Mouse (Mus musculus): Measurements from ENCODE around the gene Prlh.
A peak's percentile ranks its signal among the peaks of the same experiment; 100 is the strongest.

Prlh gene

GRCm38 (mm10) chr1:90952808-90953207, at the start of gene Prlh:
TSS of gene Prlh (plus strand) at chr1:90953108.
- DNase-seq (ENCODE audit: low spot score) = no peak

- no peak for DNase-seq (ENCODE audit: low spot score)
Measured at GRCm38 (mm10) chr1:90903211-90903945, 49.5 kb upstream of the Prlh start.

DNA sequence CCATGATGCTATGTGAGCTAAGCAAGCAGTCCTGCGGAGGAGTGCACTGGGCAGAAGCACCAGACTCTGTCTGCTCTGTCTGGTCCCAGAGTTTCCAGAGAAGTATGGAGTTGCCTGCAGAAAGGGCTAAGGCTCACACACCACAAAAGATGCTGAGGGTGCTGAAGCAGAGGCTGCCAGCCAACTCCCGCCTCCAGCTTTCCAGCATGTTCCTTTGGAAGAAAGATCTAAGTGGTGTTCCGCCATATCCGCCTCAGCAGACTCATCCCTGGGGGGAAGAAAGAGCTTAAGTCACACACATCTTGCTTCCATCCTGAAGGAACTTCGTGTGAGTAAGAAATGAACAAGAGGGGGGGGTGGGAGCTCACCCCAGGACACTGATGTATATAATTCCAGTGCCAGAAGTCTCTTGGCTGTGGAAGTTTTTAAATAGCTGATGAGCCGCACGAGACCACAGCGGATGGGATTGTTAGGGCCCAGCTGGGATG, 48.9 kb upstream of the Prlh start:
- peak; percentile 43 for DNase-seq (ENCODE audit: low spot score)

DNA sequence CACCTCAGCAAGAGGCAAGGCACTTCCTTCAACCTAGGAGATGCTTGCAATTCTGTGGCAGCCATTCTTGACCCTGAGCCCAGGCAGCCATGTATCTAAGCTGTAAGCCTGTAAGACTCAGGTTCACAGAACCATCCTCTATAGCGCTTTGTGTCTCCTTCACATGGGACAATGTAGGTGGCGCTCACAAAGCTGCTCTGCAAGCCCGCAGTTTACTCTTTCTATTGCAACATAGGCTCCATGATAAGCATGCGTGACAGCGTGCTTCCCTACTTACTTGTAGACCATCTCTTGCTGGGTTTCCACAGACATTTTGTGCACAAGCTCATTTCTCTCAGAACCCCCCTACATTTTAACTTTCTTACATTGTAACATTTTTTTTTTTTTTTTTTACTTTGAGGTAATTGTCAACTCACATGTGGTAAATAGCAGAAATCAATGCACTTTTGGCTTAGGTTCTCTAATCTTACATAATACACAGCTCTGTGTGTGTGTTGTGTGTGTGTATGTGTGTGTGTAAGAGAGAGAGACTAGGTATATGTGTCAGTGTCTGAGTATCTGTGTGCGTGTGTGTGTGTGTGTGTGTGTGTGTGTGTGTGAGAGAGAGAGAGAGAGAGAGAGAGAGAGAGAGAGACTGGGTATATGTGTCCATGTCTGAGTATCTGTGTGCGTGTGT, 48.0 kb upstream of the Prlh start:
- DNase-seq (ENCODE audit: low spot score) = no peak

- DNase-seq (ENCODE audit: low spot score) = peak; percentile 80
Measured at GRCm38 (mm10) chr1:90906357-90906756, 46.6 kb upstream of the Prlh start.

GRCm38 (mm10) chr1:90909161-90909560, 43.7 kb upstream of the Prlh start:
- DNase-seq (ENCODE audit: low spot score) = peak; percentile 70

- DNase-seq (ENCODE audit: low spot score) = peak; percentile 51
Measured at GRCm38 (mm10) chr1:90909631-90910152, 43.2 kb upstream of the Prlh start.

DNA sequence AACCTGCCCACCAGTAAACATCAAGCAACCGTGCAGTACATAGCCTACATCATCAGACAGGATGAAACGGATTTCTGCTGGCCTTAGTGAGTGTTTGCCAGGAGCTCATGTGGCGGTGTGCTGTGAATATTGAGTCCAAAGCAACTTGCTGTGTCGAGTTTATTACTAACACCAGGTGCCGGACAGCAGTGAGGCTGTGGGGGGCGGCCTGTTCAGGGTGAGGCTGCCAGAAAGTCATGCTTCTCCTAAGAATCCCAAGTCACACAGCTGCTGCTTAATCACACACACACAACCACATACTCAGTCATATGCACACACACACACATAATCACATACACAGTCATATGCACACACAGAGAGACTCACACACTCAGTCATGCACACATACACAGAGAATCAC, 39.7 kb upstream of the Prlh start:
- DNase-seq (ENCODE audit: low spot score) = no peak

GRCm38 (mm10) chr1:90914948-90915569, 37.8 kb upstream of the Prlh start, which contains the start of gene Mlph:
TSS of gene Mlph (plus strand) at chr1:90915085.
- peak; percentile 86 for DNase-seq (ENCODE audit: low spot score)

DNA sequence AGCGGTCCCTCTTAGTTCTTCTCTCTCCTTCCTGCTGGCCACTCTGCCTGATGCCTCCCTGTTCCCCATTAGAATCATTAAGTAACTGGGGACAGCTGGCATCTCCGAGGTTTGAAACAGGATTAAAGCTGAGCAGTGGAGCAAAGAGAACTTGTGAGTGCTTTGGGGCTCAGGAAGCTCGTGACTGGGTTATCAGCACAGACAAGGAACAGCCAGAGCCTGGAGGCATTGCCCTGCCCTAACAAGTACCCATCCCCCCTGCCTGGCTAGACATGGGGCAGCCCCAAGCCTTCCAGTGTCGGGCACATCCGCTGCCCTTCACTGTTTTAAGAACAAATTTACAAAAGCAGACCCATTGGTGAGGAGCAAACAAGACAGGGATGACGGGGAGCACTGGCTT, 35.4 kb upstream of the Prlh start:
- no peak for DNase-seq (ENCODE audit: low spot score)

DNA sequence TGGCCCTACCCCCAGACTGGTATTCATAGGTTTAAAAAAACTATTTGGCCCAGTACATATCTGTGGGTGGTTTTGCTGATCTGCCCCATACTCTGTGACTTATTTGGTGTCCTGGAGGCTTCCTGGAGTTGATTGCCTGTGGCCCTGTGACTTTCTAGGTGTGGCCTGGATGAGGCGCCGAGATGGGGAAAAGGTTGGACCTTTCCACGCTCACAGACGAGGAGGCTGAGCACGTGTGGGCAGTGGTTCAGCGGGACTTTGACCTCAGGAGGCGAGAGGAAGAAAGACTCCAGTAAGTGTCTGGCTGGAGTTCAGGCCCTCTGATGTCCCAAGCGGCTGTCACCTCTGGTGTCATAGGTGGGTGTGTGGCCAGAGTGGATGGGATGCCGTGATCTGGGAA, 31.2 kb upstream of the Prlh start:
- no peak for DNase-seq (ENCODE audit: low spot score)

GRCm38 (mm10) chr1:90926030-90926429, 26.9 kb upstream of the Prlh start:
- peak; percentile 35 for DNase-seq (ENCODE audit: low spot score)

- DNase-seq (ENCODE audit: low spot score) = no peak
Measured at GRCm38 (mm10) chr1:90927308-90927707, 25.6 kb upstream of the Prlh start.

- DNase-seq (ENCODE audit: low spot score) = no peak
Measured at GRCm38 (mm10) chr1:90927929-90928574, 24.9 kb upstream of the Prlh start.

DNA sequence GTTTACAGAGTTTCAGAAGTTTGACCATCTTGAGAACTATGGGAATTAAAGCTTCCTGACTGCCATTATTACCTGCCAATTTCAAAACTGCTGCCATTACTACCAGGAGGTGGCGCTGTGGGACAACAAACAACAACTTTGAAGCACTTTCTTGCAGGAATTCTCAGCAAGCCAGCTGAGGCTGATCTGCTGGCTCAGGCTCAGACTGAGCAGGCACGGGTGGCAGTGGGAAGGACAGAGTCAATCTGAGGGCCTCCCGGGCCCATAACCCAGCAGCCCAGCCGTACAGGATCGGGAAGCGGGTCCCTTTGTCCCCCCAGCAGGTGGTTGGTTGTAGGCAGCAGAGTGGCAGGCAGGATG, 24.4 kb upstream of the Prlh start:
- DNase-seq (ENCODE audit: low spot score) = peak; percentile 91

DNA sequence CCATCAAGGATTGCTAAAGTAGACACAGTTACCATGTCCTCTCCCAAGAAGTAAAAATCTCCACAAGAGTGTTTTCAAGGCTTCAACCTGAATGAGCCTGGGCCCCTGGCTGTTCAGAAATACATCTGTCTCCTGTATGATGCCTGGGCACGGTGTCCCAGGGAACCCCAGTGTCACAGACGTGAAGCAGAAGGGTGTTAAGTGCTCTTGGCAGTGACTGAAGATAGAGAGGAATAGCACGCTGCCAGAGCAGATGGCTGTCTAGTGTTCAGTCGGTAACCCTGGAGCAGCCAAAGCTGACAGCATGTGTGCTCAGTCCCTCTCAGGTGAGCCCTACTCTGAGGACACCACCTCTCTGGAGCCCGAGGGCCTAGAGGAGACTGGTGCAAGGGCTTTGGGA, 19.9 kb upstream of the Prlh start:
- DNase-seq (ENCODE audit: low spot score) = no peak

GRCm38 (mm10) chr1:90936990-90937389, 15.9 kb upstream of the Prlh start:
- DNase-seq (ENCODE audit: low spot score) = no peak

GRCm38 (mm10) chr1:90939980-90940379, 12.9 kb upstream of the Prlh start:
- DNase-seq (ENCODE audit: low spot score) = no peak

GRCm38 (mm10) chr1:90945171-90945570, 7.7 kb upstream of the Prlh start:
- no peak for DNase-seq (ENCODE audit: low spot score)

DNA sequence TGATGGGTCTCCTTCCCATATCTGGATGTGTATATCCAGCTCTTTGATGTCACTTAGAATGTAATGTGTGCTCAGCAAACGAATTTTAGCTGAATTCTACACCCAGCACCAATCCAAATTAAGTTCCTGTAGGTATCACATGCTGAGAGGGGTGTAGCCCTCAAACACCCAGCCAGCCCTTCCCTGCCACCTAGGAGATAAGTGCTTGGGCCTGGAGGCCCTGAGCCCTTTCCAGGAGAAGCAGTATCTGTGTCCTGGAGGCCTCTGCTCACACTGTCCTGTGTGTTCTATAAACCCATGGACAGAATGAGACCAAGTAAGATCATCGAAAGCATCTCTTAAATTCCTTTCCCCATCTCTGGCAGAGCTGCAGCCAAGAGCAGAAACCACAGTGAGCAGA, 5.7 kb upstream of the Prlh start:
- no peak for DNase-seq (ENCODE audit: low spot score)

GRCm38 (mm10) chr1:90949309-90949708, 3.6 kb upstream of the Prlh start:
- DNase-seq (ENCODE audit: low spot score) = no peak

DNA sequence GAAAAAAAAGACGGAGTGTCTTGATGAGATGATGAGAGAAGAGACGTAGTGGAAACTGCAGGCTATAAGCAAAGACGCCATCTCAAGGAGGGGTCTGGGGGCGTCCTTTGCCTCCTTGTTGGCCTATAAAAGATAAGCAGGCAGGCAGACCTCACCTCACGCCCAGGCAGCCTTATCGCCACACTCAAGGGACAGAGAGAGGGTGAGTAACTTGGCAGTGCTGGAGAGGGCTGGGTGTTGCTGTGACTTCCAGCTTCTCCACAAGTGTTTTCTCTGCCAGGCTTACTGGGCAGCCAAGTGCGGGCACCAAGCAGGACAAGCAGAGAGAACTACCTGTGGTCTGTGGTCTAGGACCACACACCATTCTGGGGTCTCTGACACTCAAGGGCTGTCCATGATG, 1.2 kb upstream of the Prlh start:
- DNase-seq (ENCODE audit: low spot score) = no peak
